Comparison of ENCODE assay signal across 8 mouse cellular contexts in genomic region chr8:70504851-70505250, GRCm38 (mm10). TPM values are rescaled to one million over a fixed set of nuclear protein-coding genes. Genes with fewer than 3 reads are reported as not detected.
DNase-seq lines count a peak whose midpoint lies in the region; ATAC-seq and TF ChIP-seq lines count a peak whose summit lies in the region.

No protein-coding gene starts in this region.

- intact Hi-C loops in left cerebral cortex, postnatal 4 days (cut with DNase I): loop anchor here (5.0 kb wide), 2 partner anchors 123 to 173 kb away; no protein-coding TSS in a partner anchor

- H3K4me3 ChIP-seq in cerebellum, adult 2 months (replicated peaks; ENCODE audit: insufficient read depth, low read depth, low read length): no peak overlapping the region
- H3K4me3 ChIP-seq in forebrain, postnatal 0 days (ENCODE audit: low read depth, low read length): no peak overlapping the region
- H3K4me3 ChIP-seq in hindbrain, embryonic 16.5 days (ENCODE audit: low read length): no peak overlapping the region
- H3K4me3 ChIP-seq in midbrain, embryonic 14.5 days (replicated peaks; ENCODE audit: low read depth, low read length): no peak overlapping the region

- ATAC-seq in forebrain, postnatal 0 days: no peak
- ATAC-seq in hindbrain, embryonic 16.5 days: no peak; the same call in 1 of the 2 replicates
- no peak for ATAC-seq in midbrain, embryonic 14.5 days (ENCODE audit: low FRiP score, low TSS enrichment)

- peaks cover 24% of the 10 kb centered on the region for H3K36me3 ChIP-seq in forebrain, postnatal 0 days (ENCODE audit: insufficient read depth)
- H3K36me3 ChIP-seq in hindbrain, embryonic 16.5 days (ENCODE audit: control insufficient read depth, insufficient read depth, low read length): peaks cover 9% of the 10 kb centered on the region
- peaks cover 26% of the 10 kb centered on the region for H3K36me3 ChIP-seq in midbrain, embryonic 14.5 days (ENCODE audit: control insufficient read depth, insufficient read depth, low read length)

- H3K4me1 ChIP-seq in cerebellum, adult 2 months (ENCODE audit: control insufficient read depth, insufficient read depth, low read length): peaks cover 33% of the 10 kb centered on the region
- peaks cover 23% of the 10 kb centered on the region; the same call in 1 of the 2 replicates for H3K4me1 ChIP-seq in forebrain, postnatal 0 days (ENCODE audit: insufficient read depth)
- peaks cover 50% of the 10 kb centered on the region for H3K4me1 ChIP-seq in hindbrain, embryonic 16.5 days (ENCODE audit: control insufficient read depth, insufficient read depth, low read depth, low read length)
- H3K4me1 ChIP-seq in midbrain, embryonic 14.5 days (ENCODE audit: control insufficient read depth, insufficient read depth, low read length): peaks cover 21% of the 10 kb centered on the region

- H3K27ac ChIP-seq in cerebellum, adult 2 months (ENCODE audit: insufficient read depth, low read length): no peak overlapping the region
- H3K27ac ChIP-seq in forebrain, postnatal 0 days (ENCODE audit: low read depth, low read length): no peak overlapping the region; the same call in 1 of the 2 replicates
- H3K27ac ChIP-seq in hindbrain, embryonic 16.5 days (ENCODE audit: low read depth, low read length): peak overlapping the region; percentile 48
- H3K27ac ChIP-seq in midbrain, embryonic 14.5 days (replicated peaks; ENCODE audit: low read depth, low read length): 0 out of 2 replicates have a peak overlapping the region, but pooled peaks have one; percentile 20

- H3K9me3 ChIP-seq in forebrain, postnatal 0 days (ENCODE audit: low read length): no peaks in the 10 kb centered on the region
- H3K9me3 ChIP-seq in hindbrain, embryonic 16.5 days (ENCODE audit: control insufficient read depth, low read length): no peaks in the 10 kb centered on the region
- H3K9me3 ChIP-seq in midbrain, embryonic 14.5 days (ENCODE audit: control insufficient read depth, low read length): no peaks in the 10 kb centered on the region; the same call in 1 of the 2 replicates

- H3K27me3 ChIP-seq in cerebellum, adult 2 months (ENCODE audit: control insufficient read depth, insufficient read depth, low read length): no peaks in the 10 kb centered on the region
- H3K27me3 ChIP-seq in forebrain, postnatal 0 days (ENCODE audit: insufficient read depth, low read length): peaks cover 12% of the 10 kb centered on the region; the same call in 1 of the 2 replicates
- H3K27me3 ChIP-seq in hindbrain, embryonic 16.5 days (replicated peaks; ENCODE audit: control insufficient read depth, insufficient read depth, low read length): peaks cover 31% of the 10 kb centered on the region
- H3K27me3 ChIP-seq in midbrain, embryonic 14.5 days (ENCODE audit: control insufficient read depth, insufficient read depth, low read length): peaks cover 44% of the 10 kb centered on the region

- TF ChIP-seq POLR2A in cerebellum, adult 2 months (IDR thresholded peaks at IDR 0.05; ENCODE audit: borderline replicate concordance, insufficient read depth, low read length): no peak

- no peak overlapping the region for H3K9ac ChIP-seq in forebrain, postnatal 0 days
- H3K9ac ChIP-seq in hindbrain, embryonic 16.5 days (ENCODE audit: low read depth, low read length): no peak overlapping the region
- H3K9ac ChIP-seq in midbrain, embryonic 14.5 days (replicated peaks; ENCODE audit: low read length): no peak overlapping the region

- peak; percentile 87 for TF ChIP-seq CTCF in cerebellum, adult 2 months (IDR thresholded peaks at IDR 0.05; ENCODE audit: borderline replicate concordance, insufficient read depth, low read depth, low read length)
- peak; percentile 86 for TF ChIP-seq CTCF in forebrain, postnatal 0 days (IDR thresholded peaks at IDR 0.05; ENCODE audit: low read depth)

- DNase-seq in adrenal gland, adult (ENCODE audit: inconsistent age in 2 of 2, low spot score in 1 of 2): peak; percentile 74 to 93
- no peak for DNase-seq in adrenal gland, adult 8-10 months
- DNase-seq in cerebellum, adult 2 months: peak; percentile 79 to 86
- DNase-seq in forebrain, postnatal 0 days: peak; percentile 81
- peak; percentile 82 for DNase-seq in left cerebral cortex, postnatal 4 days
- DNase-seq in midbrain, embryonic 14.5 days: peak; percentile 86
- DNase-seq in spleen, adult 12 weeks (ENCODE audit: low spot score): peak; percentile 76

- 49% methylated on average over 3 of the region's 3 CpGs for WGBS in cerebellum, adult 2 months
- WGBS in forebrain, postnatal 0 days: 66% methylated on average over 3 of the region's 3 CpGs
- WGBS in hindbrain, embryonic 16.5 days: 68% methylated on average over 3 of the region's 3 CpGs
- 75% methylated on average over 3 of the region's 3 CpGs for WGBS in midbrain, embryonic 14.5 days

- H3K4me2 ChIP-seq in forebrain, postnatal 0 days (ENCODE audit: low read depth): no peak overlapping the region; the same call in 1 of the 2 replicates
- H3K4me2 ChIP-seq in hindbrain, embryonic 16.5 days (ENCODE audit: low read length): peak overlapping the region; percentile 65
- peak overlapping the region; percentile 86; the same call in 1 of the 2 replicates for H3K4me2 ChIP-seq in midbrain, embryonic 14.5 days (ENCODE audit: low read length)

RNA-seq across cellular contexts. Expression of gene Rex1bd, which starts 1.7 kb away (rescaled TPM):
- total RNA-seq in adrenal gland, adult 8-10 months (2022): 100 to 1,000 TPM; 126 to 165 (median 148) TPM
- 184 and 189 TPM in 2 replicates for polyA plus RNA-seq in cerebellum, adult 2 months (2012; rRNA removed)
- total RNA-seq in forebrain, postnatal 0 days (2014; rRNA removed): 130 and 148 TPM in 2 replicates
- polyA plus RNA-seq in forebrain, postnatal 0 days (2015; fragmentation: Nextera tagmentation; extraction: Ambion mirVana): 200 and 247 TPM in 2 replicates
- polyA plus RNA-seq in hindbrain, embryonic 16.5 days (2015; fragmentation: Nextera tagmentation; extraction: Ambion mirVana): 173 and 192 TPM in 2 replicates
- 100 to 1,000 TPM; 109 to 116 TPM for total RNA-seq in left cerebral cortex, postnatal 4 days (2021)
- polyA plus RNA-seq in midbrain, embryonic 14.5 days (2014; fragmentation: Nextera tagmentation; extraction: Ambion mirVana): 152 and 190 TPM in 2 replicates

RNA-seq across cellular contexts. Expression of gene Uba52, which starts 5.8 kb away (rescaled TPM):
- 1,000 to 10,000 TPM; 1,217 to 1,378 (median 1,304) TPM for total RNA-seq in adrenal gland, adult 8-10 months (2022)
- polyA plus RNA-seq in cerebellum, adult 2 months (2012; rRNA removed): 920 and 977 TPM in 2 replicates
- 459 and 595 TPM in 2 replicates for total RNA-seq in forebrain, postnatal 0 days (2014; rRNA removed)
- polyA plus RNA-seq in forebrain, postnatal 0 days (2015; fragmentation: Nextera tagmentation; extraction: Ambion mirVana): 808 and 1,035 TPM in 2 replicates
- 576 and 598 TPM in 2 replicates for polyA plus RNA-seq in hindbrain, embryonic 16.5 days (2015; fragmentation: Nextera tagmentation; extraction: Ambion mirVana)
- total RNA-seq in left cerebral cortex, postnatal 4 days (2021): 1,000 to 10,000 TPM; 1,115 to 1,131 TPM
- polyA plus RNA-seq in midbrain, embryonic 14.5 days (2014; fragmentation: Nextera tagmentation; extraction: Ambion mirVana): 696 and 821 TPM in 2 replicates

RNA-seq across cellular contexts. Expression of gene Crlf1, which starts 11.9 kb away (rescaled TPM):
- 1 to 10 TPM in 1 of 4 experiments, under 1 TPM in 2, not detected in 1; 0.51 to 1.5 (median 0.59) TPM for total RNA-seq in adrenal gland, adult 8-10 months (2022)
- 3.8 and 4.0 TPM in 2 replicates for polyA plus RNA-seq in cerebellum, adult 2 months (2012; rRNA removed)
- total RNA-seq in forebrain, postnatal 0 days (2014; rRNA removed): 6.5 and 20.9 TPM in 2 replicates
- polyA plus RNA-seq in forebrain, postnatal 0 days (2015; fragmentation: Nextera tagmentation; extraction: Ambion mirVana): 24.6 and 34.5 TPM in 2 replicates
- polyA plus RNA-seq in hindbrain, embryonic 16.5 days (2015; fragmentation: Nextera tagmentation; extraction: Ambion mirVana): 9.3 and 15.5 TPM in 2 replicates
- total RNA-seq in left cerebral cortex, postnatal 4 days (2021): 10 to 100 TPM; 22.3 to 32.3 TPM
- polyA plus RNA-seq in midbrain, embryonic 14.5 days (2014; fragmentation: Nextera tagmentation; extraction: Ambion mirVana): 2.1 and 3.0 TPM in 2 replicates

RNA-seq across cellular contexts. Expression of gene Tmem59l, which starts 17.7 kb away (rescaled TPM):
- 10 to 100 TPM; 27.2 to 44.6 (median 31.0) TPM for total RNA-seq in adrenal gland, adult 8-10 months (2022)
- 524 and 552 TPM in 2 replicates for polyA plus RNA-seq in cerebellum, adult 2 months (2012; rRNA removed)
- total RNA-seq in forebrain, postnatal 0 days (2014; rRNA removed): 96.0 and 115 TPM in 2 replicates
- 147 and 150 TPM in 2 replicates for polyA plus RNA-seq in forebrain, postnatal 0 days (2015; fragmentation: Nextera tagmentation; extraction: Ambion mirVana)
- polyA plus RNA-seq in hindbrain, embryonic 16.5 days (2015; fragmentation: Nextera tagmentation; extraction: Ambion mirVana): 164 and 190 TPM in 2 replicates
- 10 to 100 TPM; 65.7 to 80.3 TPM for total RNA-seq in left cerebral cortex, postnatal 4 days (2021)
- polyA plus RNA-seq in midbrain, embryonic 14.5 days (2014; fragmentation: Nextera tagmentation; extraction: Ambion mirVana): 104 and 143 TPM in 2 replicates

RNA-seq across cellular contexts. Expression of gene Fkbp8, which starts 22.7 kb away (rescaled TPM):
- 100 to 1,000 TPM; 352 to 405 (median 379) TPM for total RNA-seq in adrenal gland, adult 8-10 months (2022)
- 531 and 552 TPM in 2 replicates for polyA plus RNA-seq in cerebellum, adult 2 months (2012; rRNA removed)
- total RNA-seq in forebrain, postnatal 0 days (2014; rRNA removed): 559 and 592 TPM in 2 replicates
- 385 and 426 TPM in 2 replicates for polyA plus RNA-seq in forebrain, postnatal 0 days (2015; fragmentation: Nextera tagmentation; extraction: Ambion mirVana)
- 429 and 441 TPM in 2 replicates for polyA plus RNA-seq in hindbrain, embryonic 16.5 days (2015; fragmentation: Nextera tagmentation; extraction: Ambion mirVana)
- 100 to 1,000 TPM; 311 to 344 TPM for total RNA-seq in left cerebral cortex, postnatal 4 days (2021)
- 328 and 408 TPM in 2 replicates for polyA plus RNA-seq in midbrain, embryonic 14.5 days (2014; fragmentation: Nextera tagmentation; extraction: Ambion mirVana)

Comparison
In these comparisons a context has a peak if more than half of its experiments do, and no peak if none do; other contexts are left out.
1. H3K27ac ChIP-seq: peak in hindbrain, embryonic 16.5 days (single experiment) and midbrain, embryonic 14.5 days (single experiment); none in cerebellum, adult 2 months (single experiment) and forebrain, postnatal 0 days (single experiment).